Mouse (Mus musculus): Measurements from ENCODE around the gene Gipc1. TPM values are rescaled to one million over a fixed set of nuclear protein-coding genes. Genes with fewer than 3 reads are reported as not detected.
A peak's percentile ranks its signal among the peaks of the same experiment; 100 is the strongest.

Gipc1 gene
- 10 to 100 TPM; 46.1 to 48.7 TPM for total RNA-seq (2021)

DNA sequence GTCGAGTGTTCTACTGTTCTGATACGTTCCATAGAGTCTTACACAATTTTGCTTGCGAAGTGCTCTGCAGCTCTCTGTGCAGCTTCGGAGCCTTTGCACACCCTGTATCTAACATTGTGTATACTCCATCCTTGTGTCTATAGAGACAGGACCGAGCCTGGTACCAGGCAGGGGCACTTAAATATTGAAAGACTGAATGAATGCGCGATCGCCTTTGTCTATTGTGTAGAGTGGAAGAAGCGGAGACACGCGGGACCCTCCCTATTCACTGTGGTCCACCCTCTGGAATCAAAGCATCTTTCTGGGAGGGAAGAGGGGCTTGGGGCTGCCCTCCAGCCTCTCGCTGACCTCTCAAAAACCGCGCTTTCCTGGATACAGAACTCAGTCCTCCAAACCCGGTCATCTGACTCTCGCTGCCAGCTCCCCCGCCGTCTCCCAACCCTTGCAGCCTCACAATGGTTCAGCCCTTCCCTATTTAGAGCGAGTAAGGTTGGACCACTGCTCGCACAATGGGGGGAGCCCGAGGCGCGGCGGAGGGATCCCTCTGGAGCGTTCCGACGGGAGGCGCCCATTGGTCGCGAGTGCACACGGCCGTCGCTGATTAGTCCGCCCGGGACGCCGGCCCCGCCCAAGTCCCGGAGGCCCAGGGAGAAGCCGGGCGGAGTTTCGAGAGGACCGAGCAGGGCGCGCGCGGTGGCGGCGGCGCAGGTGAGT lies at the start of gene Gipc1:
Gene Gipc1, plus strand, starts transcription at position 648 of the 714 bp plus-strand sequence.
- DNase-seq = peak; percentile 97
- intact Hi-C loops (cut with DNase I) = no loop called here

DNA sequence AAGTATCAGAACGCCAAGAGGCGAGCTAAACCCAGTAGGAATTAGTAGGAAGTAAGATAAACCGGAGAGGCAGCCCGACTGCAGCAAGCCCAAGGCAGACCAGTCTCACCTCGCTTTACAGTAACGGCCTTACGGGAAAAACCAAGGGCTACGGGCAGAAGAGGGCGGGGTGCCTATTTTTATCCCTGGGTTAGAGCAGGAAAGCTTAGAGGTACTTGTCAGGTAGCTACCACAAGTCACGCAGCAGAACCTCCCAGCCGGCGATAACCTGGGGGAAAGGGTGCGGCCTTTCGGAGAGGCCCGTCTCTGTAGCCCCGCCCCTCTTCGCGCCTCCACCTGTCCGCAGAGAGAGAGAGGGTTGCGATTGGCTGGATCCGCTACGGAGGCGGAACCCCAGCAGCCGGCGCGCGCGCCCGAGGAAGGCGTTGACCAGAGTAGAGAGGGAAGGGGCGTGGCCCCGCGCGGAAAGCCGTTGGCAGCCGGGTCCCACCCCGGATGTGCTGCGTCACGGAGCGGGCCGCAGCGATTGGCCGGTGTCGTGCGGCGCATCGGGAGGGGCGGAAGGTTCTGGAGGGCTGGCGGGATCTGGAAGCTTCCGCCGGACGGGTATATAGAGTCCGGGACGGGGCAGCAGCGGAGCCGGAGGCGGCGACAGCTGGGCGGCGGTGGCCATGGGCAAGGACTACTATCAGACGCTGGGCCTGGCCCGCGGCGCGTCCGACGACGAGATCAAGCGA lies 44.6 kb upstream of the Gipc1 start, which contains the start of the genes Tecr and Dnajb1:
Gene Tecr, minus strand, starts transcription at position 311 of the 737 bp plus-strand sequence.
Gene Dnajb1, plus strand, starts transcription at position 533 of the 737 bp plus-strand sequence.
- intact Hi-C loops (cut with DNase I) = no loop called here

DNA sequence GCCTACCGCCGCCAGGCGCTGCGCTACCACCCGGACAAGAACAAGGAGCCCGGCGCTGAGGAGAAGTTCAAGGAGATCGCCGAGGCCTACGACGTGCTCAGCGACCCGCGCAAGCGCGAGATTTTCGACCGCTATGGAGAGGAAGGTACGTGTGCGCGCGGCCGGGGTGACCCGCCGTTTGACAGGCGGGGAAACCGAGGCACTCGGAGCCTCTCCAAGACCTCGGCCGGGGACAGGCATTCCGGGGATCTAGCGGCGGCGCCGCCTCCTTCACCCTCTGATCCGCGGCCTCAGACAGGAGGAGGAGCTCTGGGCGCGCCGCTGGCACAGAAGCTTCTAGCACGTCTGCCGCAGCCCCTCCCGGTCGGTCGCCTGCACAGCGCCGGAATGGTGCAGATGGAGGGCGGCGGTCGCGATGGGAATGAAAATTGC lies 44.1 kb upstream of the Gipc1 start:
- intact Hi-C loops (cut with DNase I) = no loop called here
- peak; percentile 89 to 91 for DNase-seq

More for the DNA sequence above, 44.6 kb upstream of the Gipc1 start, which contains the start of the genes Tecr and Dnajb1:
- DNase-seq = peak; percentile 99 to 100

DNA sequence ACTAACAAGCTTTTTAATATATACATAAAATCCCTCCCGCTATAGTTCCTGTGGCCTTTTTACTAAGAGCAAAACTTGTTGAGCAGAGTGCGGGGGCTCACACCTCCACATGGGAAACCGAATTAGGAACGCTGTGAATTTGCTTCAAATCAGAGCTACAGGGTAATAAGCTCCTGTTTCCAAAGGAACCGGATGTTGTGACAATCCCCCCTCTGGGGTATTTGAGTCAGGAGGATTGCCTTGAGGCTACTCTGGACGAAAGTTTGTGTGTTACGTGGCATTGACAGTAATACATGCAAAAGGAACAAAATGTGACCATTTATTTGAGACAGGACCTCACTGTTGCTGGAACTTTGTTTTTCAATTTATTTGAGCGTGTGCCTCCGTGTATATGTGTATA lies 43.4 kb upstream of the Gipc1 start:
- intact Hi-C loops (cut with DNase I) = no loop called here
- DNase-seq = no peak

DNA sequence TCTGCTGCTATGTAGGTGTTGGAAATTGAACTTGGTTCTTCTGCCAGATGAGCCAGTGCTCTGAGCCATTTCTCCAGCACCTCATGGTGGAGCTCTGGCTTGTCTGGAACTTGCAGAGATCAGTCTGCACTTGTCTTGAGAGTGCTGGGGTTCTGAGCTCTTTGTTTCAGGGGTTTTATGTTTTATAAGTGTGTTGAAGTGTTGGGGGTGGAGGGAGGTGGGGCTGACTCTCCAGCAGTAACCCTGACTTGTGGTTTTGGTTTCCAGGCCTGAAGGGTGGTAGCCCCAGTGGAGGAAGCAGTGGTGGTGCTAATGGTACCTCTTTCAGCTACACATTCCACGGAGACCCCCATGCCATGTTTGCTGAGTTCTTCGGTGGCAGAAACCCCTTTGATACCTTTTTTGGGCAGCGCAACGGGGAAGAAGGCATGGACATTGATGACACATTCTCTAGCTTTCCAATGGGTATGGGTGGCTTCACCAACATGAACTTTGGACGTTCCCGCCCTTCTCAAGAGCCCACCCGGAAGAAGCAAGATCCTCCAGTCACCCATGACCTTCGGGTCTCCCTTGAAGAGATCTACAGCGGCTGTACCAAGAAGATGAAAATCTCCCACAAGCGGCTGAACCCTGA lies 42.8 kb upstream of the Gipc1 start:
- DNase-seq = no peak
- intact Hi-C loops (cut with DNase I) = no loop called here

DNA sequence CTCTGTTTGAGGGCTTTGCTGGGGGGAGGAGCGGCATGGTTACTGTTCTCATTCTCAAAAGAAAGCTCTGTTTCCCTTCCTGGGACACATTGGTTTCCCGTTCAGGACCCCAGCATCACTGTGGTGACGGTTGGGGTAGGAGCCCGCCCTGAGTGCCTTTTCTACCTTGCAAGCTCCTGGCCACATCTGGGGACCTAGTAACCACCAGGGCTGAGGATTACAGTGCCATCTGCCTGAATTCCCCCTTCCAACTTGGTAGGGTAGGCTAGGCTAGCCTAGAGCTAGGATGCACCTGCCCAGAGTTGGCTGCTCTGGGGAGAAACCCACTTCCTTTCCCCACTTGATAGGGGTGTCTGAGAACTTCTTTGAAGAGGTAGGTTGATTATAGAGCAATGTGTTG lies 40.6 kb upstream of the Gipc1 start:
- DNase-seq = no peak
- intact Hi-C loops (cut with DNase I) = no loop called here

DNA sequence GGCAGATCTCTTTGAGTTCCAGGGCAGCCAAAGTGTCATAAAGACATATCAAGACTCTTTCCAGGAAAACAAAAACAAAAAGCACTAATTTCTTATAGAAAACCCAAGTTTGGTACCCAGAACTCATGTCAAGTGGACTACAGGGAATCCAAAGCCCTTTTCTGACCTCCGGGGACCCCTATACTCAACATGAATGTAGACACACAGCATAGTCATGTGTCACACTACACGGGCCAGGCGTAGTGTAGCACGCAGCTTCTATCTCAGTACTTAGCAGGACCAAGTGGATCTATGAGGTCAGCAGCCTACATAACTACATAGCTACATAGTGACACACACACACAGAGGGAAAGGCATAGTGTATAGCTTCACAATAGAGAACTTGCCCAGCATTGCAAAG lies 38.8 kb upstream of the Gipc1 start:
- intact Hi-C loops (cut with DNase I) = no loop called here
- no peak for DNase-seq

DNA sequence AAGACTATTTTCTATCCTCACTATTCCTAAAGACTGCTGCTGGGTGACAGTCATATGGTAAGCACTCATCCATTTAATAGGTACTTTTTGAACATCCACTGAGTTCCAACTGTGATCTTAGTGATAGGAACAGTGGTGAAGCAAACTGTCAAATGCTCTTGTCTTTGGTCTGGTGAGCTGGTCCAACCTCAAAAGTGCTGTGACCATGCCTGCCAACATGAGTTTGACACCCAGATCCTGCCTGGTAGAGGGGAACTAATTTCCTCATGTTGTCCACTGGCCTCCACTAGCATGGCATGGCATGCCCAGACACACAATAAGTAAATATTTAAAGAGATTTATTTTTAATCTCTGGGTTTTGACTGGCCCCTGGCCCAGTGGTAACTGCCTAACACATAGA lies 35.9 kb upstream of the Gipc1 start:
- no peak for DNase-seq
- intact Hi-C loops (cut with DNase I) = no loop called here

DNA sequence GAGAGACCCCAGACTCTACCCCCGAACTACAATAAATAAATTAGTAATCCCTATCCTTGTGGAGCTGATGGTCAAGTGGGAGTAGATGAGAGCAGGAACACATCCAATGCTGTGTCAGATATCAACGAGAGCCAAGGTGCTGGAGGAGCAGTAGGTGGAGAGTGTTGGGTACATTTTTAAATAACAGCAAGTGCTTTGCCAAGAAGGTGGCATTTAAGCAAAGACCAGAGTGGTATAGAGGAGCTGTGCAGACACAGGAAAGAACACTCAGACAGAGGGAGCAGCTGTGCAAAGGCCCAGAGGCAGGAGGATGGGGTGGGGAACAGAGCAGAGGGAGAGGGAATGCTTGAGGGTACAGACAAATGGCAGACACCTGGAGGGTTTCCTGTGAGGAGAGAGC lies 35.4 kb upstream of the Gipc1 start:
- intact Hi-C loops (cut with DNase I) = no loop called here
- DNase-seq = no peak

DNA sequence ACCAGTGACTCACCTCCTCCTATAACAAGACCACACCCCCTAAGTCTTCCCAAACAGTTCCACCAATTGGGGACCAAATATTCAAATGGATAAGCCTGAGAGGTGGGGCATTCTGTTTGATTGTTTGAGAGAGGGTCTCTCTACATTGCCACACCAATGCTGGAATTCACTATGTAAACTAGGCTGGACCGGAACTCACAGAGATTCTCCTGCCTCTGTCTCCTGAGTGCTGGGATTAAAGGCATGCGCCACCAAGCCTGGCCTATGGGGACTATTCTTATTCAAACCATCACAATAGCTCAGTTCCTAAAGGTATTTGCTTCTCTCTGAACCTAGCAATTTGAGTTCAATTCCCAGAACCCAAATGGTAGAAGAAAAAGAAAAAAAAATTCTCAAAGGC lies 33.9 kb upstream of the Gipc1 start:
- DNase-seq = no peak
- intact Hi-C loops (cut with DNase I) = no loop called here

DNA sequence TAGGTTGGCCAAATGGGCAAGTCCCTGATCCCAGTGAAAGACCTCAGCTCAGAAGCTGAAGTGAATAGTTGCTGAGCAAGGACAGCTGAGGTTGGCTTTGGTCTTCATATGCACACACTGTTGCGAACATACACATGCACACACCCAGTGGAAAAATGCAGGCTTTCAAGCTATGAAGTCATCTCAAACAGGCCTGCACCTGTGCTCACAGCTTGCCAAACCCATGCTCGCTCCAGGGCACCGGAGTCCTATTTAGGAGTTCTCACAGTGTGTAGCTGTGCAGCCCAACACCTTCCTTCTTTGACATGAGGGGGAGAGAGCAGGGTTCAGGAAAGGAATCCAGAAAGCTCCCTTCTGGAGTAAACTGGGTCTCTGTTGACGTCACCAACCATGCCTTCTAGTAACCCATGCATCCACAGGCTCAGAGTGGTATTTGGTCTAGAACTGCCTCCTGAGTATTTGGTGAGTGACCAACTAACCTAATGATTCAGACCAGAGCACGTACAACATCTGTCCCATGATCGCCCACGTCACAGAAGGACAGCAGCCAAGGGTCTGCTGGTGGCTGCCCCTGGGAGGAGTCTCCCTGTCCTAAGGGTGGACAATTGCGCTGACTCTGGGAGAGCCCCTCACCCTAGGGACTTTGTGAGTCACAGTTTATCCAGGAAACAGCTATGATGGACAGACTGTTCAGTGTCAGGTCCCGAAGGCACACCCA lies 32.8 kb upstream of the Gipc1 start:
- intact Hi-C loops (cut with DNase I) = loop anchor here (5.0 kb wide), 1 partner anchor 52 kb away; the partner anchor contains the start of gene Ndufb7
- DNase-seq = no peak

DNA sequence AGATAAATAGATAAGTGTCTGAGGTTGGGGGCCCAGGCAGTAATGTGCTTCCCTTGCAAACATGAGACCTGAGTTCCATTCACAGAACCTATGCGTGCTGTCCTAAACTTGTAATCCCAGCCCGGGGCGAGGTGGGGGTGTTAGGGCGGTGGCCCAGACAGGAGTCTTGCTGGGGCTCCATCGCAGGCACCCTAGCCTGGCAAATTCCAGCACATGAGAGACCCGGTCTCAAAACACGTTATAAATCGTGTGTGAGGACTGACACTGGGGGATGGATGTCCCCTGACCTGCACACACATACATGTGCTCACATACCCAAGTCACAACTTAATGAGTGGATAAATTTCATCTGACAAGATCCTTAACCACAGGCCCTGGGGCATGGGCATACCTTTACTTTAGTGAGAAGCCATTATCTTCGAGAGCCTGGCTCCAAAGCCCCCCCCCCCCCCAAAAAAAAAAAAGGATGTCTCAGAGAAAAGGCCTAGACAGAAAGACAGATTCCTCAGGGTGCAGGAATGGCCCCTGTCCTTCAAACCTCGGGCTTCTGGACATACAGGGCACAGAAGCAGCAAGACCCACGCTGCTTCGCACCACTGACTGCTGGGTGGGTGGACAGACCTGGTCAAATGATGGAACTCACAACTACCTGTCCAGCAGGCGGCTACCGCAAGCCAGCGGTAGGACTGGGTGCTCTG lies 30.6 kb upstream of the Gipc1 start:
- intact Hi-C loops (cut with DNase I) = loop anchor here (5.0 kb wide), 1 partner anchor 55 kb away; the partner anchor contains the start of gene Ndufb7

DNA sequence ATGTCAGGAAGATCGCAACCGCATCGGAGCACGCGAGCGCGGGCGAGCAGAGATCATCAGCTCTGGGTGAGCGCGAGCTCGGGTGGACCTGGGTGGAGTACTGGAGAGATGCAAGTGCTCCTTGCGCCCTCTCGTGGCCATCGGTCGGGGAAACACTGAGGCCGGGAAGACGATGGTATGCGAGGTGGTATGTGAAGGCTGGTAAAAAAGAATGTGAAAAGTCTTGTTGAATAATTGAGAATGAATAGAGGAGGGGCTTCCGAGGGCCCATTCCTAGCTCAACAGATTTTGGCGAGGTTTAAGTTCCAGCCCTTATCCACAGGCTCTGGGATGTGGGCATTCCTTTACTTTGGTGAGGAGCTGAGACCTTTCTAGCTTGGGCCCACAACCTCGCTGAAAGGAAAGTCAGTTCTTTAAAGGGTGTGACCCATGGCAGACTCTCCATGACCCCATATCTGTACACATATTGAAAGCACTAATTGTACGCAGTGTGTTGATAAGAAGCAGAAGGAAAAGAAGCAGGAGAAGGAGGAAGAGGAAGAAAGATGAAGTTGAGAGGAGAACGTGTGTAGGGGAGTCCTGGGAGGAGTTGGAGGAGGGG lies 30.0 kb upstream of the Gipc1 start:
- intact Hi-C loops (cut with DNase I) = loop anchor here (5.0 kb wide), 1 partner anchor 55 kb away; the partner anchor contains the start of gene Ndufb7
- peak; percentile 85 to 92 for DNase-seq

More for the DNA sequence above, 30.6 kb upstream of the Gipc1 start:
- no peak for DNase-seq

DNA sequence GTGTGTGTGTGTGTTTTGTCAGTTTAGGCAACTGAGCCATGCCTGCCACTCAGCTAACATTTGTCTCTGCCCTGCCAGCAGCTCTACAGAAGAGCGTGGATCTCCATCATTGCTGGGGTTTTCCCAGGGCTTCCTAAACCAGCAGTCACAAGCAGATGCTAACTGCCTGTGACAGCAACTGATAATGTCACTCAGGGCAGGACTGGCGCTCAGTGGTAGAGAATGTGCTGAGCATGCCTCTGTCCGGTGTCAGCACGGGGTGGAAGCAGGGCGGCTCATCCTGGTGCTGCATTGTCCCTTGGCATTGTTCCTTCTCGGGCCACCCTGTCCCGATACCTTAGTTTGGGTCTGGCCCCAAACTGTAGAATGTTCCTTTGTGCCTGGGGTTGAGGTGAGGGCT lies 28.9 kb upstream of the Gipc1 start:
- no peak for DNase-seq
- intact Hi-C loops (cut with DNase I) = loop anchor here (5.0 kb wide), 1 partner anchor 56 kb away; the partner anchor contains the start of gene Ndufb7

DNA sequence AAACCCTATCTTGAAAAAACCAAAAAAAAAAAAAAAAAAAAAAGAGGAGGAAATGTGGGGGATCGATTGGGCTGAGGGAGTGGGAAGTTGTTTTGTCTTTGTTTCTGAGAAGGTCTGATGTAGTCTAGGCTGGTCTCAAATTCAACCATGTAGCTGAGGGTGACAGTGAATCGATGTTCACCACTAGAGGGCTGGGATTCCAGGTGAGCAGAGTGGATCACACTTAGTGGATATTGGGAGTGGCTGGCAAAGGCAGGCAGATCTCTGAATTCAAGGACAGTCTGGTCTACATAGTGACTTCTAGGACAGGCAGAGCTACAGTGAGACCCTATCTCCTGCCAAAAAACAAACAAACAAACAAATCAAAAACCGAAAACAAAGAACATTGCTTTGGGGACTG lies 27.7 kb upstream of the Gipc1 start:
- peak; percentile 37 to 61 for DNase-seq

DNA sequence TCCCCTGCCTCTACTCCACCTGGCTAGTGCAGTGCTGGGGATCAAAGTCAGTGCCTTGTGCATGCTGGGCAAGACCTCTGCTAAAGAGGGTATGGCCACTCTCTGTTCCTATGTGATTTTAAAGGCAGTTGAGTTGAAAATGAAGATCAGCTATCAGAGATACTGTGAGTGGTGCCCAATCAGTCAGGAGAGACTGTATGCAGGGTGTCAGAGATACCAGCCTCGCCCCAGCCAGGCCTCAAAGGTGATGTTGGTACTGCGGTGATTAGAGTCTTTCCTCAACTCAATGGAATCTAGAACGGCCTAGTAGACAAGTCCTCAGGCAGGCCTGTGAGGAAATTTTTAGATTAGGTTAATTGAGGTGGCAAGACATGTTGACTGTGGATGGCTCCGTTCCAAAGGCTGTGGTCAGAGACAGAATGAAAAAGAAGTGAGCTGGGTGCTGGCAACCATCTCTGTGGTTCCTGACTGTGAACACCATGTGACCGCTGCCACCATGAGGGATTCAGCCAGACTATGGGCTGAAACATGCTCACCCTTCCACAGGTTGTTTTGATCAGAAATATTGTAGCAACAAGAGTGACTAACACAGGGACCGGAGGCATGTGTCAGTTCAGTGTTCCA lies 26.7 kb upstream of the Gipc1 start:
- DNase-seq = no peak
- intact Hi-C loops (cut with DNase I) = no loop called here

More for the DNA sequence above, 27.7 kb upstream of the Gipc1 start:
- intact Hi-C loops (cut with DNase I) = loop anchor here (5.0 kb wide), 1 partner anchor 57 kb away; the partner anchor contains the start of gene Ndufb7

DNA sequence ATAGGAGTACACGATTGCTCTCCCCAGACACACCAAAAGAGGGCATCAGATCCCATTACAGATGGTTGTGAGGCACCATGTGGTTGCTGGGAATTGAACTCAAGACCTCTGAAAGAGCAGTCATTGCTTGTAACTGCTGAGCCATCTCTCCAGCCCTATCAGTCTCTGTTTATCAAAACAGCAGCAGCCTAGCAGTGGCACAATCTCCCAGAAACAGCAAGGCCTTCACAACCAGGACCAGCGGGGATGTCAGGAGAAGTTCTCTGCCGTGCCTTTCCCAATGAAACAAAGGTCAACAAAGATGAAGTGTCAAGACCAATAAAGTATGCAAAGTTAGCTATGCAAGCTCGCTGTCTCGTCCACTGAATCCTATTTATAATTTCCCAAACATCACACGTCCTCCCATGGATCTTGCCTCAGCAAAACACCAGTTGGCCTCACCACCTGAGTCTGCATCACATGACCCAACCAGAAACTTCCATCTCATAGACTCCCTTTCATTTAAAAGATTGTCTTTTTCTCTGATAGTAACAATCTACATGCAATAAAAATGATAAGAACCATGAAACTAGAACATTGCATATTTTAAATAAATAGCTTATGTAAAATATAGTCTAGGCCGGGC lies 20.3 kb upstream of the Gipc1 start:
- intact Hi-C loops (cut with DNase I) = no loop called here
- DNase-seq = no peak

DNA sequence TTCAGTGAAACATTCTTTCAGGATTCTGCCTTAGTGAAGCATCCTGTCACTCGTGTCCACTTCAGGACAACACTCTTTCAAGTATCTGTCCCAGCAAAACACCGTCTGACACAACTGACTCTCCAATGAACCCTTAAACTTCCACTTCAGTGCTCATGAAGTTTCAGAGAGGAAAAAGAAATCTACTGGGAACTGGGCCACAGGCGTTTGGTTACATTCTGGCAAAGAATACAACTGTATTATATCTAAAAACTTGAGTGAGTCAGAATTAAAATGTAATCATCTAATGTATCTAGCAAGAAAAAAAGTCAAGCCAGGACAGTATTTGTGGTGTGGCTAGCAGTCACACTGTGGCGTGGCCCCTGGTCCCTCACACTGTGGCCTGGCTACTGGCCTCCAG lies 13.6 kb upstream of the Gipc1 start:
- intact Hi-C loops (cut with DNase I) = no loop called here
- no peak for DNase-seq

All from heart, postnatal 10 days (tissue).